Mouse (Mus musculus): ENCODE measurements at regions not wholly inside any gene's neighbourhood (a gene's known extent, or its start where the extent isn't known, plus 50 kb on each side); places are given as distances from the start of the nearest gene placed in this dataset.
A peak's percentile ranks its signal among the peaks of the same experiment; 100 is the strongest.

GRCm38 (mm10) chr6:143633710-143634109 is 466.7 kb downstream of the Etnk1 start:
- no peak for DNase-seq

GRCm38 (mm10) chr6:143634334-143634733 is 467.3 kb downstream of the Etnk1 start:
- no peak for DNase-seq

GRCm38 (mm10) chr6:143635043-143635442 is 468.0 kb downstream of the Etnk1 start:
- DNase-seq = no peak

GRCm38 (mm10) chr6:143640652-143641051 is 473.6 kb downstream of the Etnk1 start:
- DNase-seq = peak; percentile 44

- no peak for DNase-seq
Measured at GRCm38 (mm10) chr6:143642052-143642451, 475.0 kb downstream of the Etnk1 start.

- no peak for DNase-seq
Measured at GRCm38 (mm10) chr6:143645989-143646388, 479.0 kb downstream of the Etnk1 start.

- DNase-seq = no peak
Measured at GRCm38 (mm10) chr6:143648501-143648900, 481.5 kb downstream of the Etnk1 start.

GRCm38 (mm10) chr6:143656576-143656975 is 489.6 kb downstream of the Etnk1 start:
- DNase-seq = no peak

- DNase-seq = no peak
Measured at GRCm38 (mm10) chr6:143660837-143661236, 493.8 kb downstream of the Etnk1 start.

- no peak for DNase-seq
Measured at GRCm38 (mm10) chr6:143663306-143663705, 496.3 kb downstream of the Etnk1 start.

GRCm38 (mm10) chr6:143665374-143665773 is 498.4 kb downstream of the Etnk1 start:
- no peak for DNase-seq

GRCm38 (mm10) chr6:143668551-143668950 is 501.5 kb downstream of the Etnk1 start:
- no peak for DNase-seq

- DNase-seq = no peak
Measured at GRCm38 (mm10) chr6:143669446-143670130, 502.6 kb downstream of the Etnk1 start.

GRCm38 (mm10) chr6:143690131-143690530 is 523.1 kb downstream of the Etnk1 start:
- DNase-seq = no peak

GRCm38 (mm10) chr6:143690866-143691265 is 523.8 kb downstream of the Etnk1 start:
- peak; percentile 13 for DNase-seq

GRCm38 (mm10) chr6:143697997-143698396 is 531.0 kb downstream of the Etnk1 start:
- DNase-seq = no peak

GRCm38 (mm10) chr6:143703984-143704383 is 537.0 kb downstream of the Etnk1 start:
- DNase-seq = no peak

GRCm38 (mm10) chr6:143706451-143706850 is 539.4 kb downstream of the Etnk1 start:
- no peak for DNase-seq

- no peak for DNase-seq
Measured at GRCm38 (mm10) chr6:143714461-143714860, 547.4 kb downstream of the Etnk1 start.

GRCm38 (mm10) chr6:143750074-143750473 is 583.1 kb downstream of the Etnk1 start:
- no peak for DNase-seq

- DNase-seq = peak; percentile 52
Measured at GRCm38 (mm10) chr6:143751076-143752070, 584.4 kb downstream of the Etnk1 start.

GRCm38 (mm10) chr6:143757462-143757861 is 590.4 kb downstream of the Etnk1 start:
- no peak for DNase-seq

- no peak for DNase-seq
Measured at GRCm38 (mm10) chr6:143768115-143768514, 601.1 kb downstream of the Etnk1 start.
